Mouse (Mus musculus): ENCODE measurements at regions not wholly inside any gene's neighbourhood (a gene's known extent, or its start where the extent isn't known, plus 50 kb on each side); places are given as distances from the start of the nearest gene placed in this dataset.

DNA sequence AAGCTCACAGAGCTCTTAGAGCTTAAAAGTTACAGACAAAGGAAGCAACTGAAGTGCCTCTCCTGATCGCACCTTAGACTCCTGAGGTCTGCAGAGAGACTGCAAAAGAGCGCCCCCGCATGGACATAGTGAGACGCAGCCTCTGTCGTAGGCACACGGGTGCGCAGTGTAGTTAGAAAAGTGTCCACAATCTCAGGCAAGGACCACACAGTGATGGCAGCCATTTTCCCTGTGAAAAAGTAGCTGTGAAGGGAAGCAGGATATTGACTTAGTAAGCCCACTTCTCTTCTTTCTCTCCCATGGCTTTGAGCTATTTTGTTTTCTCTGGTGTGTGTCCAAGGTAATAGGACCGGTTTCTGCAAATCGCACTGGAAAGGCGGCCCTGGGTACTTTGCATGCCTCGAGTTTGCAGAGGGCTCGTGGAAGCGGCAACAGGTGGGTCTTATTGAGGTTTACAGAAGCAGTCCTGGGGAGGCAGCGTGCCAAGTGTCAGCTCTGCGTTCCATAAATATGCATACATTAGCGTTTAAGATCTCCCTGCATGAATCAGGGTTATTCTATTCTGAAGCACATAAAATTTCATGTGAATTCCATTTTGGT, 188.0 kb downstream of the Pax3 start:
- Histone ChIP-seq H3K4me3 (ENCODE audit: low read depth, low read length) (no peak overlapping the region), H3K9ac (ENCODE audit: low read length) (no peak overlapping the region), H3K4me2 (ENCODE audit: low read length) (peak overlapping the region; percentile 22; the same call in 1 of the 2 replicates), H3K4me1 (replicated peaks; ENCODE audit: control insufficient read depth, insufficient read depth, low read length) (no peaks in the 10 kb centered on the region), H3K36me3 (ENCODE audit: control insufficient read depth, insufficient read depth, low read length) (no peaks in the 10 kb centered on the region), H3K9me3 (ENCODE audit: control insufficient read depth, low read length) (no peaks in the 10 kb centered on the region), H3K27me3 (replicated peaks; ENCODE audit: control insufficient read depth, insufficient read depth, low read length) (no peaks in the 10 kb centered on the region), H3K27ac (ENCODE audit: low read depth) (no peak overlapping the region)
- no peak for ATAC-seq (replicated peaks; ENCODE audit: low FRiP score, low TSS enrichment, low read depth)
- peak; percentile 63 for DNase-seq (ENCODE audit: low spot score)
- WGBS, result 23% methylated on average over 16 of the region's 16 CpGs

DNA sequence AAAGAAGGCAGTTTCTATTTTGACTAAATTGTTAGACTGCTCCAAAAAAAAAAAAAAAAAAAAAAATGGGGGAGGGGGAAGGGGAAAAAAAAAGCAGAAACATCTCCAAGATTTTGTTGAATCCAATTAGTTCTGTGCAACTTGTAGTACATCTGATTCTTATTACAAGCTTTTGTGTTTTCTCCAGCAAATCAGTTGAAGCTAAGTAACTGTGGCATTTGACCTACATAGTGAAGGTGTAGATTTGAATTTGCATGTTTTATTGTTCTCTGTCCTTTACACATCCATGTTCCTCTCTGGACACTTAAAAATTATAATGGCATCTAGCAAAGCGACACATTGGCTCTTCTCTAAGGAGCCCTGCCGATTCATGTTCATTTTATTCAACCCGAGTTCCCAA, 192.6 kb downstream of the Pax3 start:
- Histone ChIP-seq H3K4me1 (replicated peaks; ENCODE audit: control insufficient read depth, insufficient read depth, low read length) (no peaks in the 10 kb centered on the region), H3K36me3 (ENCODE audit: control insufficient read depth, insufficient read depth, low read length) (no peaks in the 10 kb centered on the region), H3K9ac (ENCODE audit: low read length) (no peak overlapping the region), H3K4me2 (ENCODE audit: low read length) (no peak overlapping the region), H3K4me3 (ENCODE audit: low read depth, low read length) (no peak overlapping the region), H3K27me3 (replicated peaks; ENCODE audit: control insufficient read depth, insufficient read depth, low read length) (no peaks in the 10 kb centered on the region), H3K9me3 (ENCODE audit: control insufficient read depth, low read length) (no peaks in the 10 kb centered on the region), H3K27ac (ENCODE audit: low read depth) (no peak overlapping the region)
- 84% methylated on average over 3 of the region's 3 CpGs for WGBS
- no peak for ATAC-seq (replicated peaks; ENCODE audit: low FRiP score, low TSS enrichment, low read depth)
- DNase-seq (ENCODE audit: low spot score), result no peak

DNA sequence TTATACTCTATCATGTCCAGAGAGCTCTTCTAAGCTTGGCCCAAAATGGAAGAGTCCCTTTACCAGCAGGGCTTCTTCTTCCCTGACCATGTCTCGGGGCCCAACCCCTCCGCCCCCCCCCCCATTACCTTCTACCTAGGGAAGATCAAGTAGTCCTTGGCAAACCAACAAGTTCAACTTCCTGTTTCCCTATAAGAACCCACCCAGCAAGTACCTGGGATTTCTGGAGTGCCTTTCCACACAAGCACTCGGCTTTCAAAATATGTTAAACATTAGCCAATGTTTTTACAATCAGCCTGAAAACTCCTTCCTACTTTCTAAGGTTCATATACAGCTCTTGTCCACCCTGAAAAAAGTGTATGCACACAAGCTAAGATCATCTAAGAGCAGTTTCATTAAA, 198.2 kb downstream of the Pax3 start:
- H3K4me2 ChIP-seq (ENCODE audit: low read length), result no peak overlapping the region
- H3K27ac ChIP-seq (ENCODE audit: low read depth), result no peak overlapping the region
- DNase-seq (ENCODE audit: low spot score) (no peak), ATAC-seq (replicated peaks; ENCODE audit: low FRiP score, low TSS enrichment, low read depth) (no peak)
- 85% methylated on average over 3 of the region's 3 CpGs for WGBS
- no peaks in the 10 kb centered on the region for H3K4me1 ChIP-seq (replicated peaks; ENCODE audit: control insufficient read depth, insufficient read depth, low read length)
- H3K27me3 ChIP-seq (replicated peaks; ENCODE audit: control insufficient read depth, insufficient read depth, low read length), result no peaks in the 10 kb centered on the region
- H3K9ac ChIP-seq (ENCODE audit: low read length), result no peak overlapping the region
- no peak overlapping the region for H3K4me3 ChIP-seq (ENCODE audit: low read depth, low read length)
- H3K9me3 ChIP-seq (ENCODE audit: control insufficient read depth, low read length), result no peaks in the 10 kb centered on the region
- H3K36me3 ChIP-seq (ENCODE audit: control insufficient read depth, insufficient read depth, low read length), result no peaks in the 10 kb centered on the region

DNA sequence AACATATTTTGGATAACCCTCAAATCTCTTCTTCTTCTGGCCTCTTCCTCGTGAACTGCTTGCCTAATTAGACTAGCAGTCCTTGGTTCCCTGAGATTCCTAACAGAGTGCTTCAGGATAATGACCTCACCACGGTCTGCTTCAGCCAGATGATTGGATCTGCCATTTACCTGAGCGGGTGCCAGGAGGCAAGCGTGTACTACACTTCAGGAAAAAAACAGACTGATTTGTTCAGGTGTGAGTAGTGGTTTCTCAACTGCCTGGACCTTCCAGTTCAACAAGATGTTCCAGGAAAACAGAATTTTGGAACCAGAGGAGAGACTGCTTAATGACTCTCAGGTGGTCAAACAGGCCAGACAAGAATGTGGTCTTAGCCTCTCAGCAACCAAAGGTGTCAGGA, 215.4 kb downstream of the Pax3 start:
- ATAC-seq (replicated peaks; ENCODE audit: low FRiP score, low TSS enrichment, low read depth) (no peak), DNase-seq (ENCODE audit: low spot score) (no peak)
- no peaks in the 10 kb centered on the region for H3K36me3 ChIP-seq (ENCODE audit: control insufficient read depth, insufficient read depth, low read length)
- no peak overlapping the region for H3K27ac ChIP-seq (ENCODE audit: low read depth)
- H3K4me1 ChIP-seq (replicated peaks; ENCODE audit: control insufficient read depth, insufficient read depth, low read length), result no peaks in the 10 kb centered on the region
- no peak overlapping the region for H3K4me2 ChIP-seq (ENCODE audit: low read length)
- H3K9ac ChIP-seq (ENCODE audit: low read length), result no peak overlapping the region
- H3K4me3 ChIP-seq (ENCODE audit: low read depth, low read length), result no peak overlapping the region
- 62% methylated on average over 4 of the region's 4 CpGs for WGBS
- H3K9me3 ChIP-seq (ENCODE audit: control insufficient read depth, low read length), result no peaks in the 10 kb centered on the region
- H3K27me3 ChIP-seq (replicated peaks; ENCODE audit: control insufficient read depth, insufficient read depth, low read length), result 0 out of 2 replicates have a peak, but pooled peaks cover 5% of the 10 kb centered on the region

DNA sequence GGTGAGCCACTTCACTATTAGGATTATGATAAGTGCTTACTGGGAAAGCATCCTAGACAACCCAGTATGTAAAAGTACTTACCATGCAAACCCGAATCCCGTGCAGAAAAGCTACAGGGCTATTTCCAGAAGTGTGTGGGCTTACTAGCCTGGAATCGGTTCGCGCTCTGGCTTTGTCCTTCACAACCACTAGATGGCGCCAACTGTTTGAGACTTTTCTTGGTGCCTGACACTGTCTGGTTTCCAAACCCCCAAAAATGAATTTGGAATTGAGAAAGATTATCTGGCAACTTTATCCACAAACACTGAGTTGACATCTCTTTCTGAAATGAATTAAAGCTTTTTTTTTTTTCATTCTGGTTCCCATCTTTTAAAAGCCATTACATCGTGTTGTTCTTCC, 218.2 kb downstream of the Pax3 start:
- Histone ChIP-seq H3K4me3 (ENCODE audit: low read depth, low read length) (no peak overlapping the region), H3K27me3 (replicated peaks; ENCODE audit: control insufficient read depth, insufficient read depth, low read length) (peaks cover 10% of the 10 kb centered on the region), H3K4me2 (ENCODE audit: low read length) (no peak overlapping the region), H3K36me3 (ENCODE audit: control insufficient read depth, insufficient read depth, low read length) (no peaks in the 10 kb centered on the region), H3K4me1 (replicated peaks; ENCODE audit: control insufficient read depth, insufficient read depth, low read length) (no peaks in the 10 kb centered on the region), H3K9ac (ENCODE audit: low read length) (no peak overlapping the region), H3K9me3 (ENCODE audit: control insufficient read depth, low read length) (no peaks in the 10 kb centered on the region), H3K27ac (ENCODE audit: low read depth) (no peak overlapping the region)
- DNase-seq (ENCODE audit: low spot score), result peak; percentile 80
- ATAC-seq (replicated peaks; ENCODE audit: low FRiP score, low TSS enrichment, low read depth), result no peak
- 5% methylated on average over 7 of the region's 7 CpGs for WGBS

DNA sequence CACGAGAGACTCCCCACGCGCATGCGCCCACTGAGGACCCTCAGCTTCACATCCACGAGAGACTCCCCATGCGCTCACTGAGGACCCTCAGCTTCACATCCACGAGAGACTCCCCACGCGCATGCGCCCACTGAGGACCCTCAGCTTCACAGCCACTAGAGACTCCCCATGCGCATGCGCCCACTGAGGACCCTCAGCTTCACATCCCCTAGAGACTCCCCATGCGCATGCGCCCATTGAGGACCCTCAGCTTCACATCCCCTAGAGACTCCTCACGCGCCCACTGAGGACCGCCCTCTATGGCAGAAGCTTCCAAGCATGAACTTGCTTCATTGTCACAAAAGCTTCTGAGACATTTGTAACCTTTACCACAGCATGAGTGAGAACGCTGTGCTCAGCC, 221.0 kb downstream of the Pax3 start:
- no peak overlapping the region for H3K4me2 ChIP-seq (ENCODE audit: low read length)
- 90% methylated on average over 18 of the region's 18 CpGs for WGBS
- H3K27ac ChIP-seq (ENCODE audit: low read depth), result no peak overlapping the region
- ATAC-seq (replicated peaks; ENCODE audit: low FRiP score, low TSS enrichment, low read depth) (no peak), DNase-seq (ENCODE audit: low spot score) (no peak)
- no peaks in the 10 kb centered on the region for H3K4me1 ChIP-seq (replicated peaks; ENCODE audit: control insufficient read depth, insufficient read depth, low read length)
- no peak overlapping the region for H3K4me3 ChIP-seq (ENCODE audit: low read depth, low read length)
- H3K27me3 ChIP-seq (replicated peaks; ENCODE audit: control insufficient read depth, insufficient read depth, low read length), result peaks cover 16% of the 10 kb centered on the region
- H3K9me3 ChIP-seq (ENCODE audit: control insufficient read depth, low read length), result no peaks in the 10 kb centered on the region
- no peaks in the 10 kb centered on the region for H3K36me3 ChIP-seq (ENCODE audit: control insufficient read depth, insufficient read depth, low read length)
- H3K9ac ChIP-seq (ENCODE audit: low read length), result no peak overlapping the region

DNA sequence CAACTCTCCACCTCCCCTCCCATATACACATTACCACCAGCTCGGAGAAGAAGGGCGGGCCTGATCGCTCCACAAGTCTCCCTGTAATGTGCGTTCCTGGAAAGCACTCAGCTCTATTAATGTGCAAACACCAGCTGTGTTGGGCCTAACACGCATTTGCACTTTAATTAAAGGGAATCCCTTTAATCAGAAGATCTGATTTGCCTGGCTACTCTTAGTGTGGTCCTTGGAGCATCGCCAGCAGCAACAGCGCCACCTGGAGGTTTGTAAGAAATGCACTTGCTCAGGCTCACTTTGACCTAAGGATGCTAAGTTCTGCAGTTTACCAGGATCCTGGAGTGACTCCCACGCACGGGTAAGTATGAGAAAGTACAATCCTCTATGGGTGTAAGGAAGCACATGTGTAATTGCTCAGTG, 224.6 kb downstream of the Pax3 start:
- H3K27ac ChIP-seq (ENCODE audit: low read depth), result no peak overlapping the region
- ATAC-seq (replicated peaks; ENCODE audit: low FRiP score, low TSS enrichment, low read depth), result no peak
- H3K36me3 ChIP-seq (ENCODE audit: control insufficient read depth, insufficient read depth, low read length), result no peaks in the 10 kb centered on the region
- H3K9me3 ChIP-seq (ENCODE audit: control insufficient read depth, low read length), result no peaks in the 10 kb centered on the region
- H3K27me3 ChIP-seq (replicated peaks; ENCODE audit: control insufficient read depth, insufficient read depth, low read length), result peaks cover 11% of the 10 kb centered on the region
- H3K4me1 ChIP-seq (replicated peaks; ENCODE audit: control insufficient read depth, insufficient read depth, low read length), result no peaks in the 10 kb centered on the region
- DNase-seq (ENCODE audit: low spot score), result peak; percentile 65
- no peak overlapping the region for H3K4me3 ChIP-seq (ENCODE audit: low read depth, low read length)
- no peak overlapping the region for H3K4me2 ChIP-seq (ENCODE audit: low read length)
- 17% methylated on average over 9 of the region's 9 CpGs for WGBS
- no peak overlapping the region for H3K9ac ChIP-seq (ENCODE audit: low read length)

DNA sequence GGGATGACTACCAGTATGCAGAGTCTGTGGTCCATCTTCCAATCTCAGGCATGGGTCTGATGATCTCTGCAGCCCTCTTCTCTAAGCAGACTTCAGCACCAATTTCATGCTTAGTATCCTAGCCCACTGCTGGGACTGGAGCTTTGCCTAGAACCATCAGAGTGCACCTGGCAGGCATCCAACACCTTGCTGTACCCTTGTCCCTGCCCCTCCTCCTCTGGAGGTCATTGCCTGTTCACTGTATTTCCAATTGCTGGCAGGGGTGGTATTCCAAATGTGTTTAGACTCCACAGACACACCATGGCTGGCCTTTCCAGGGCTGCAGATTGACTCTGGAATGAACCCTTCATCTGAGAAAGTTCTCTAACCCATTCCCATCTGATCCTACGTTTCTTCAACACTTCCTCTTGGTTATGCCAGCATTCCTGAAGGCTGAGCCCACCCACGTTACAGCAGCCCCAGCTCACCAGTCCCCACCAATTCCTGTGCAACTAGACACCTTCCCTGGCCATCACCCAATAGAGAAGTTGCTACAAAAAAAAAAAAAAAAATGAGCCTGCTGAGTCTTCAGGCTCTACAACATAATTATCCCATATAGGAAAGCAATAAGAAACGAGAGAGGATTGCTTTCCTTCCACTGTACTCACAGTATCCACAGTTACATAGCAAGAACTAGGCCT, 232.1 kb downstream of the Pax3 start:
- Histone ChIP-seq H3K4me3 (ENCODE audit: low read depth, low read length) (no peak overlapping the region), H3K27me3 (replicated peaks; ENCODE audit: control insufficient read depth, insufficient read depth, low read length) (no peaks in the 10 kb centered on the region), H3K9ac (ENCODE audit: low read length) (no peak overlapping the region), H3K4me2 (ENCODE audit: low read length) (no peak overlapping the region), H3K4me1 (replicated peaks; ENCODE audit: control insufficient read depth, insufficient read depth, low read length) (no peaks in the 10 kb centered on the region), H3K27ac (ENCODE audit: low read depth) (no peak overlapping the region), H3K36me3 (ENCODE audit: control insufficient read depth, insufficient read depth, low read length) (no peaks in the 10 kb centered on the region), H3K9me3 (ENCODE audit: control insufficient read depth, low read length) (no peaks in the 10 kb centered on the region)
- ATAC-seq (replicated peaks; ENCODE audit: low FRiP score, low TSS enrichment, low read depth) (no peak), DNase-seq (ENCODE audit: low spot score) (no peak)
- 38% methylated on average over 3 of the region's 3 CpGs for WGBS

DNA sequence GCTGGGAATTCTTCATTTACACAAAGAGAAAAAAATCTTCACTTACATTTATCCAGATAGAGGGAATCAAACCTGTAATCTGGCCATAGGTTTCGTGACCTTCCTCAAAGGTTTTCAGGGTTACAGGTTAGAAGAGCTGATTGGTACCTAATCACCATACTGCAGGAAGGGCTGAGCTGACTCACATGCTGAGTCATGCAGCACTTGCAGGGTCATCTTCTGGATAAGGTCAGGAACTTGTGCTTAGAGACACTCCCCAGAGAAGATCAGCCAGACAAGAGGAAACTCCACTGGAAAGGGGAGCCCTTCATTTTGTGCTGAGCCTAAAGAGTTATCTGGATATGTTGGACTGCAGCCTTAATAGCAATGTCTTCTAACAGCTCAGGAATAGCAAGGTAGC, 237.6 kb downstream of the Pax3 start:
- 69% methylated on average over 1 of the region's 1 CpGs for WGBS
- Histone ChIP-seq H3K27me3 (replicated peaks; ENCODE audit: control insufficient read depth, insufficient read depth, low read length) (no peaks in the 10 kb centered on the region), H3K36me3 (ENCODE audit: control insufficient read depth, insufficient read depth, low read length) (no peaks in the 10 kb centered on the region), H3K27ac (ENCODE audit: low read depth) (no peak overlapping the region), H3K9me3 (ENCODE audit: control insufficient read depth, low read length) (no peaks in the 10 kb centered on the region), H3K4me1 (replicated peaks; ENCODE audit: control insufficient read depth, insufficient read depth, low read length) (no peaks in the 10 kb centered on the region), H3K4me3 (ENCODE audit: low read depth, low read length) (no peak overlapping the region), H3K4me2 (ENCODE audit: low read length) (no peak overlapping the region), H3K9ac (ENCODE audit: low read length) (no peak overlapping the region)
- no peak for ATAC-seq (replicated peaks; ENCODE audit: low FRiP score, low TSS enrichment, low read depth)
- DNase-seq (ENCODE audit: low spot score), result no peak
